Mouse (Mus musculus) adrenal gland, postnatal 36 days (tissue): Measurements from ENCODE around the gene Patl1. TPM values are rescaled to one million over a fixed set of nuclear protein-coding genes. Genes with fewer than 3 reads are reported as not detected.
"Not testable (repeated sequence)": the region's sequence is repeated elsewhere in the genome, so short reads cannot be mapped to it uniquely, and the experiment has no call there.

Experiments
- DNase-seq, 2 experiments: peaks; one replicate each; pipeline ENCODE4 v3.0.0; 2021; ENCODE audit warnings: mixed read lengths in 1 of 2
- long read RNA-seq, 2 experiments: library from polyadenylated mRNA; stranded (forward); transcript quantifications; one replicate each; pipeline ENCODE4 v2.0.0; 2021; ENCODE audit warnings: borderline sequencing depth in 2 of 2
- total RNA-seq, 2 experiments: library from RNA; stranded (reverse); gene quantifications; 2 replicates each; pipeline ENCODE4 v1.2.3; 2021

Gene Patl1
- 10 to 100 TPM; 25.0 to 28.2 TPM for total RNA-seq
- long read RNA-seq, experiment 1, full-length matches to known transcripts = 1 of 6 reads
- long read RNA-seq, experiment 1, partial matches to known transcripts = 1 of 6 reads
- long read RNA-seq, experiment 1, other reads (novel, unspliced or antisense) = 4 of 6 reads
- long read RNA-seq, experiment 2, partial matches to known transcripts = 0 of 3 reads
- long read RNA-seq, experiment 2, other reads (novel, unspliced or antisense) = 2 of 3 reads

DNA sequence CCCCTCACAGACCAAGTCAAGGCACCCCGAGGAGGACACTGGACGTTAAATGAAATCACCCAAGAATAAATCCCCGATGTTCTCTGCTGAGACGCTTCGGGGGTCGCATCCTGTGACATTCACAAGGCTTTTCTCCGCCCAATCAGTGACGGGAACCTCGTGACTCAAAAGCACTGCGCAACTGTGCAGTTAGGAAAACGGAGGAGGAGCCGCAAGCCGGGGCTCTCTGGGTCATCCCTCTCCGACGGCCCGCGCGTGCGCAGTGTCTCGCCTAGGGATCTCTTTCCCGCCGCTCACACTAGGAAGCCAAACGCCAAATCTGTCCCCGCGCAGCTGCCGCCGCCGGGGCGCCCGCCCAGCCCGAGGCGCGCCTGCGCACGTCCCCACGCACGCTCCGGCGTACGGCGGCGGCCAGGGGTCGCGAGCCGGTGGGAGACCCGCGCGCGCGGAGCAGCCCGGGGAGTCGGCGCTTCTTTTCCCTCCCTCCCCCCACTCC is at the start of gene Patl1:
Gene Patl1, plus strand, starts transcription at position 363 of the 496 bp plus-strand sequence.
- DNase-seq = peak; percentile 99

DNA sequence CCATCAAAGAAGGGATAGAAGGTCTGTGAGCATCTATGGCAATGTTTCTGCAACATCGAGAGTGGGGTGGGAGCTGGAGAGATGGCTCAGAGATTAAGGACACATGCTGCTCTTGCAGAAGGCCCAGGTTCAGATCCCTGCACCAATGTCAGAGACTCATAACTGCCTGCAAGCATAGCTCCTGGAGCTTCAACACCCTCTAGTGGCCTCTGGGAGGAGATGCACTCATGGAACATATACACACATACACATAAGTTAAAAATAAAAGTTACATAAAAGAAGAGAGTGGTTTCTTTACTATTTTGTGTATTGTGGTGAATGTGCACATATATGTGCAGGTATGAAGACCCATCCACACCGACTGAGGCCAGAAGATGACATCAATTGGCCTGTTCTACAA is 44.4 kb upstream of the Patl1 start:
- no peak for DNase-seq

DNA sequence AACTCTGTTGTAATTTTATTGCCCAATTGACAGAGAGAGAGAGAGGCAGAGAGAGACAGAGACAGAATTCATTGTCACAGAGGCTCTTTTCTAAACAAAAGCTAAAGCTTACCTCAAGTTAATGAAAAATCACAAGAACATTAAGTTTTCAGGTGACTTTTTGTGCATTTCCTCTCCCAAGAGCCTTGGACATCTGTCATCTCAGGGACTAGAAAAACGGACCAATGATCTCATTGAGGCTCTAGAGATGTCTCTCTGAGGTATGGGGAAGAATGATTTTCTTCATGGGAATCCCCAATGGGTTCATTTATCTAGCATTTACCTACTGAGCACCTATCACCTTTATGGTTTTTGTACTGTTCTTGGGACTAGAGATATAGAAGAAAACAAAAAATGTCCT is 37.2 kb upstream of the Patl1 start, which contains the start of gene Olfr1419:
Gene Olfr1419, minus strand, starts transcription at position 101 of the 400 bp plus-strand sequence.
- DNase-seq = no peak

GRCm38 (mm10) chr19:11878404-11878803 is 33.8 kb upstream of the Patl1 start:
- not testable (repeated sequence) for DNase-seq

- no peak for DNase-seq
Observed at GRCm38 (mm10) chr19:11886265-11886664, 25.9 kb upstream of the Patl1 start, which contains the start of gene Olfr1420. Olfr1420 (plus strand) TSS chr19:11886565.

DNA sequence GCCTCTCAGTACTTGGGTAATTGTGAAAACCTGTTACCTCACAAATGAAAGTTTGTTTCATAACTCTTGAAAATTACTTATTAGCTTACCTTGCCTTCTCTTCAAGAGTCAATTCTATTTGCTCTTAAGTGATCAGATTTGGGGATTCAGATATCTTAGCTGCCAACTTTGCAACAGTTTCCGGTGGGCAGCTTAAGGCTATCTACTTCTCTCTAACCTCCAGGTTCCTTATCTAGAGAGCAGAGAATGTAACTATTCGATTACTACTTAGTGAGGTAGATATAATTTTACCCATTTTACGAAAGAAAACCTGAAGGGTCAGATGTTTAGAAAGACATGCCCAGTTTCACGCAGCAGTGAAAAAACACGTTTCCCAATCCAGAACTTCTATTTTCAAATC is 1.2 kb upstream of the Patl1 start:
- no peak for DNase-seq

- DNase-seq = peak in 1 of 2 experiments; percentile 59
Observed at GRCm38 (mm10) chr19:11911603-11912002, 596 bp upstream of the Patl1 start.

- DNase-seq = peak; percentile 61 to 81
Observed at GRCm38 (mm10) chr19:11912533-11913121, 428 bp downstream of the Patl1 start.

- peak in 1 of 2 experiments; percentile 17 for DNase-seq
Observed at GRCm38 (mm10) chr19:11915804-11916203, 3.6 kb downstream of the Patl1 start.

DNA sequence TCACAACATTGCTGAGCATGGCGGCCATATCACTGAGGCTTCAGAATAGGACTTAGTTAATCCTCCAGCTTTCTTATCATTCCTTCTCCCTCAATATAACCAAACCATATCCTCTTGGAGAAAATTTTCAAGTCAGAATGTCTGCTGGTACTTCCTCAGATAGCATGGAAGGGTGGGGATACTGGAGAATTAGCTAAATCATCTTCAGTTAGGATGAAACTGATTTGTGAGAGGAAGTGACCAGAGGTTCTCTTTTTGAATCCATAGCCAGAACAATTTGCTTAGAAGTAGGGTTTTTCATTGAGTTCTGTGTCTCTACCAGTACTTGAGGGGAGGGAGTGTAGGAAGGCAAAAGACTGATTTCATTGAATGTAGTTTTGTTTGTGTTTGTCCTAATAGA is 9.9 kb downstream of the Patl1 start:
- no peak for DNase-seq

DNA sequence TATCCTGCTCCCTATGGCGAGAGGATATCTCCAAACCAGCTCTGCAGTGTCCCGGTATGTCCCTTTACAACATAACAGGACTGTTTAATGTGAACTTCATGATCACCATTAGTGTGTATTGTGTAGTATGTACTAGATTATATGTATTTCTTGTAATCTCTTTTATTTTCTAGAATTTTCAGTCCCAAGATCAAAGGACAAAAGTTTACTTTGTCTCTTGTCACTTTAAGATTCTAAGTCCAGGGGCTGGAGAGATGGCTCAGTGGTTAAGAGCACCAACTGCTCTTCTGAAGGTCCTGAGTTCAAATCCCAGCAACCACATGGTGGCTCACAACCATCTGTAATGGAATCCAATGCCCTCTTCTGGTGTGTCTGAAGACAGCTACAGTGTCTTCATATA is 10.3 kb downstream of the Patl1 start:
- not testable (repeated sequence) for DNase-seq

DNA sequence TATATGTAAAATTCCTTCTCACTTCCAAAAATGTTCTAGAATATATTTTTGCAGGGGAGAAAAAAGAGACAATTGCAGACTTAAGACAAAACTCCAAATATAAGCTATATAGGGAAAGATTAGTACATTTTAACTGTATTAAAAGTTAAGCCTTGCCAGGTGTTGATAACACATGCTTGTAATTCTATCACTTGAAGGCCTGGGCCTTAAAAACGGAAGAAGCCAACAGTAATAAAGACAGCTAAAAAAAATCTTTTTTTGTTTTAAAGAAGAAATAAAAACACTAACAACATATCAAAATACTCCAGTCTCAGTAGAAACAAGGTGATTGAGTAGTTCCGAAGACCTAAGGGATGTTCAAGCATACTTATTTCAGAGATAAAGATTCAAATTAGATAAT is 14.2 kb downstream of the Patl1 start:
- no peak for DNase-seq

- no peak for DNase-seq
Observed at GRCm38 (mm10) chr19:11928025-11928748, 16.0 kb downstream of the Patl1 start.

GRCm38 (mm10) chr19:11946460-11946859 is 34.3 kb downstream of the Patl1 start:
- not testable (repeated sequence) for DNase-seq

GRCm38 (mm10) chr19:11949878-11950277 is 37.7 kb downstream of the Patl1 start:
- DNase-seq = no peak

DNA sequence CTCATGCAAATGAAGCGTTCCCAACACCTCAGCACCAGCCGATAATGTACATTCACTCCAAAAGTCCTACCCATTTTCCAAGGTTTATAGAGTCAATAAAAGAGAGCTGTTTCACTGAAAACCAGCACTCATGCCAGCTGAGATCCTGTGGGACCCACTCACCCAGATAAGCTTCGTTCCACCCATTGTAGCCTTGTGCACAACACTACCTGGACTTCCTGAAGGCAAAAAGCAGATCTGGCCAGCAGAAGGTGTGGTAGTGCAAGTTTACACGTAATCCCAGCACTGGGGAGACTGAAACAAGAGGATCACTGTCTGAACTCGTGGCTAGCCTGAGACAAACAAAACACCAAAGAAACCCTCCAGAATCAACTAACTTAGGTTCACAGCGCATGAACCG is 38.5 kb downstream of the Patl1 start:
- DNase-seq = no peak

DNA sequence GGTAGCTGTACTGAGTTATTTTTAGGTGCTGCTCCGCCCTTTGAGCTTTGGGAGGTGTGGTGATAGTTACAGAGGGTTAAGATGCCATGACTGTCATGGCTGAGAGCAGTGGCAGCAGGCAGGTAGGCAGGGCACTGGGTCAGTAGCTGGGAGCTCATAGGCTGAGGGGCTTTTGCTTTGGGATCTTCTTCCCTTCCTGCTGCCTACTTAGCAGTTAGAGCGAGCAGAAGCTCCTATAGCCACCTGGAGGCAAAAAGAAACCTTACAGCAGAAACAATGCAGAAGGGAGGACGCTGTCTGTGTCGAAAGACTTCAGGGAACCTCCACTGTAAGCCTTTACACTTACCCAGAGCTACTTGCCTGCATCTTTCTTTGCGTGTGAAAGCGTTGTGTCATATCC is 42.0 kb downstream of the Patl1 start:
- DNase-seq = no peak

DNA sequence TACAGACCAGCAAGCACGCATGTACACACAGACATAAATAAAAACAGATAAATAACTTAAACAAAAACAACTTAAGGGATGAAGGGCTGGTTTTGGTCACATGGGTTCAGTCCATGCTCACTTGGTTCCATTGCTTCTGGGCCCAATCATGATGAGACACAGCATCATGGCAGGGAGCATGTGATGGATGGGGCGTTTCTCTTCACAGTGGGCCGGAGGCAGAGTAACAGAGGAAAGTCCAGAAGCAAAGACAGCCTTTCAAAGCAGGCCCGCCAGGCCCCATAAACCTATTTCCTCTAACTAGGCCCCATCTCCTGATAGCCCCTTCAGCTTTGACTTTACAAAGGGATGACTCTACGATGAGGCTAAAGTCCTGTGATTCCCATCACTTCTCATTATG is 44.4 kb downstream of the Patl1 start:
- DNase-seq = no peak

DNA sequence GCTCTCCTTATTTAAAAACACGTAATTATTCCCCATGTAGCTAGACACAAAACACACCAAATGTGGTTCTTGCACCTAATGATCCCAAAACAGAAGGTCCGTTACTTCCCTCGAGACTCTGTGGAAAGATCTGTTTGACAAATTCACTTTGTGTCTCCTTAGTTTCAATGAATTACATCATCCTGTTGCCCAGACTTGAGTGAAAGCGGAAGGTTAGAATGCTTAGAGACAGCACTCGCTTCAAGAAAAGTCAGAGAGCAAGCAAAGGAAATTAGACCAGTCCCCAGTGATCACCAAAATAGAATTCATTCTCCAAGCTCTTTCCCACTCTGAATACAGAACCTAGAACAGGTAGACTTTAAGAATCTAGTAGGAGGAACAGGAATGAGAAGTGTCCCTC is 45.2 kb downstream of the Patl1 start:
- no peak for DNase-seq

- no peak for DNase-seq
Observed at GRCm38 (mm10) chr19:11957846-11958245, 45.6 kb downstream of the Patl1 start.

GRCm38 (mm10) chr19:11964266-11964665 is 52.1 kb downstream of the Patl1 start:
- DNase-seq = no peak

GRCm38 (mm10) chr19:11965023-11965942 is 53.1 kb downstream of the Patl1 start, which contains the start of gene Osbp:
Osbp (plus strand) TSS chr19:11965941.
- peak; percentile 98 to 99 for DNase-seq
